Mouse (Mus musculus) MEL (cell line): ENCODE measurements around the gene Six1.

Source experiments
- CHD2 ChIP-seq: IDR thresholded peaks from 2 replicates; pipeline ENCODE4 v1.6.1; 2011; ENCODE audit warnings: low read length, improper control_type of control experiment
- CTCF ChIP-seq, 3 experiments: IDR thresholded peaks in 2 of 3; conservative IDR thresholded peaks in 1 of 3; 2 replicates each; pipeline ENCODE4 v1.5.1; 2011 to 2012; ENCODE audit warnings: low read length in 3 of 3, low read depth in 2 of 3, mild to moderate bottlenecking in 2 of 3, improper control_type of control experiment in 1 of 3, inconsistent platforms in 1 of 3, mixed read lengths in 1 of 3, moderate library complexity in 1 of 3; ENCODE audit not compliant: control insufficient read depth in 1 of 3, insufficient read depth in 1 of 3, poor library complexity in 1 of 3, severe bottlenecking in 1 of 3
- E2F4 ChIP-seq: IDR thresholded peaks from 2 replicates; pipeline ENCODE4 v1.6.1; 2011; ENCODE audit warnings: low read depth, low read length, improper control_type of control experiment, borderline replicate concordance
- EP300 ChIP-seq, 2 experiments: IDR thresholded peaks; 2 replicates each; pipeline ENCODE4 v1.6.1; 2011; ENCODE audit warnings: improper control_type of control experiment in 2 of 2, low read length in 2 of 2, low read depth in 1 of 2, mild to moderate bottlenecking in 1 of 2
- GATA1 ChIP-seq: IDR thresholded peaks from 2 replicates; pipeline ENCODE4 v1.6.1; 2011; ENCODE audit warnings: low read depth, low read length, improper control_type of control experiment
- HCFC1 ChIP-seq: IDR thresholded peaks from 2 replicates; pipeline ENCODE4 v1.6.1; 2012; ENCODE audit warnings: low read depth, mild to moderate bottlenecking, inconsistent platforms, low read length, improper control_type of control experiment, moderate library complexity
- KAT2A ChIP-seq: conservative IDR thresholded peaks from 2 replicates; pipeline ENCODE4 v1.6.1; 2012; ENCODE audit warnings: low read depth, low read length, improper control_type of control experiment, inconsistent platforms
- MEF2A ChIP-seq: IDR thresholded peaks from 2 replicates; pipeline ENCODE4 v1.6.1; 2014; ENCODE audit warnings: low read depth, mild to moderate bottlenecking, inconsistent platforms, low read length, improper control_type of control experiment; ENCODE audit not compliant: poor library complexity, insufficient replicate concordance, severe bottlenecking; ENCODE audit errors: extremely low read depth
- POLR2A ChIP-seq, 2 experiments: IDR thresholded peaks; 2 replicates each; pipeline ENCODE4 v1.6.1; 2011 to 2012; ENCODE audit warnings: low read length in 2 of 2, mild to moderate bottlenecking in 2 of 2, control low read depth in 1 of 2, improper control_type of control experiment in 1 of 2, low read depth in 1 of 2, moderate library complexity in 1 of 2; ENCODE audit not compliant: control insufficient read depth in 1 of 2, insufficient read depth in 1 of 2, poor library complexity in 1 of 2
- RCOR1 ChIP-seq: IDR thresholded peaks from 2 replicates; pipeline ENCODE4 v1.6.1; 2012; ENCODE audit warnings: low read depth, mild to moderate bottlenecking, inconsistent platforms, low read length, improper control_type of control experiment
- SIN3A ChIP-seq: IDR thresholded peaks from 2 replicates; pipeline ENCODE4 v1.6.1; 2012; ENCODE audit warnings: low read length, improper control_type of control experiment, inconsistent platforms
- TCF12 ChIP-seq: IDR thresholded peaks from 2 replicates; pipeline ENCODE4 v1.6.1; 2014; ENCODE audit warnings: low read depth, mild to moderate bottlenecking, inconsistent platforms, low read length, improper control_type of control experiment, moderate library complexity

- TF ChIP-seq POLR2A (IDR thresholded peaks at IDR 0.05; ENCODE audit: control insufficient read depth in 1 of 2, insufficient read depth in 1 of 2, low read depth in 1 of 2, low read length in 2 of 2, poor library complexity in 1 of 2): no peak
- TF ChIP-seq KAT2A: no peak
- no peak for TF ChIP-seq CTCF (IDR thresholded peaks at IDR 0.05 in 2 of 3, conservative IDR thresholded peaks at IDR 0.05 in 1 of 3; ENCODE audit: control insufficient read depth in 1 of 3, insufficient read depth in 1 of 3, low read depth in 2 of 3, low read length in 3 of 3, poor library complexity in 1 of 3, severe bottlenecking in 1 of 3)
- no peak for TF ChIP-seq EP300 (IDR thresholded peaks at IDR 0.05; ENCODE audit: low read depth in 1 of 2, low read length in 2 of 2)
- no peak for TF ChIP-seq E2F4
- no peak for TF ChIP-seq SIN3A
- no peak for TF ChIP-seq TCF12
- no peak for TF ChIP-seq CHD2
- TF ChIP-seq MEF2A: no peak
- TF ChIP-seq RCOR1: no peak
- TF ChIP-seq GATA1: no peak
- TF ChIP-seq HCFC1: no peak
Observed at GRCm38 (mm10) chr12:73052651-73053591, 766 bp downstream of the Six1 start.
